Mouse (Mus musculus): ENCODE results near the gene Tent5c.

Gene Tent5c

GRCm38 (mm10) chr3:100485390-100486132 lies 3.6 kb downstream of the Tent5c start:
- DNase-seq: no peak

- no peak for DNase-seq
Observed at GRCm38 (mm10) chr3:100482971-100483610, 6.0 kb downstream of the Tent5c start.

GRCm38 (mm10) chr3:100482324-100482911 lies 6.7 kb downstream of the Tent5c start:
- no peak for DNase-seq

- DNase-seq: no peak
Observed at GRCm38 (mm10) chr3:100480251-100481005, 8.7 kb downstream of the Tent5c start.

GRCm38 (mm10) chr3:100474950-100475472 lies 14.1 kb downstream of the Tent5c start:
- DNase-seq: no peak

GRCm38 (mm10) chr3:100474536-100474935 lies 14.6 kb downstream of the Tent5c start:
- no peak for DNase-seq

- DNase-seq: no peak
Observed at GRCm38 (mm10) chr3:100473146-100473545, 16.0 kb downstream of the Tent5c start.

GRCm38 (mm10) chr3:100470902-100471301 lies 18.2 kb downstream of the Tent5c start:
- DNase-seq: no peak

GRCm38 (mm10) chr3:100470101-100470500 lies 19.0 kb downstream of the Tent5c start:
- no peak for DNase-seq

GRCm38 (mm10) chr3:100466551-100466950 lies 22.6 kb downstream of the Tent5c start:
- DNase-seq: no peak

GRCm38 (mm10) chr3:100464596-100464995 lies 24.5 kb downstream of the Tent5c start:
- DNase-seq: no peak

GRCm38 (mm10) chr3:100463959-100464265 lies 25.2 kb downstream of the Tent5c start:
- DNase-seq: no peak

- DNase-seq: no peak
Observed at GRCm38 (mm10) chr3:100463160-100463958, 25.8 kb downstream of the Tent5c start.

GRCm38 (mm10) chr3:100462235-100463083 lies 26.7 kb downstream of the Tent5c start:
- DNase-seq: no peak

- no peak for DNase-seq
Observed at GRCm38 (mm10) chr3:100460510-100460909, 28.6 kb downstream of the Tent5c start.

GRCm38 (mm10) chr3:100443798-100444500 lies 45.2 kb downstream of the Tent5c start:
- no peak for DNase-seq

GRCm38 (mm10) chr3:100442499-100442898 lies 46.6 kb downstream of the Tent5c start:
- DNase-seq: no peak

- DNase-seq: no peak
Observed at GRCm38 (mm10) chr3:100440754-100441153, 48.4 kb downstream of the Tent5c start.

- DNase-seq: no peak
Observed at GRCm38 (mm10) chr3:100440009-100440408, 49.1 kb downstream of the Tent5c start.

- DNase-seq: no peak
Observed at GRCm38 (mm10) chr3:100439088-100439487, 50.0 kb downstream of the Tent5c start.

All from cerebellum, adult 11-12 months (tissue).